Mouse (Mus musculus): ENCODE measurements around the gene Kif5c. TPM values are rescaled to one million over a fixed set of nuclear protein-coding genes. Genes with fewer than 3 reads are reported as not detected.

Kif5c gene
- polyA plus RNA-seq, 1 experiment from 2014 or later, result 10.1 TPM

- H3K9ac ChIP-seq, result no peak overlapping the region
- H3K27ac ChIP-seq, result no peak overlapping the region
- no peaks in the 10 kb centered on the region for H3K27me3 ChIP-seq
- H3K4me2 ChIP-seq, result no peak overlapping the region
- no peak overlapping the region for H3K4me3 ChIP-seq
- no peaks in the 10 kb centered on the region for H3K9me3 ChIP-seq
- ATAC-seq (ENCODE audit: insufficient number of reproducible peaks, insufficient read depth, low FRiP score, low TSS enrichment, low read depth), result no peak
- WGBS, result 81% methylated on average over 1 of the region's 1 CpGs
- H3K4me1 ChIP-seq, result peaks cover 3% of the 10 kb centered on the region; the same call in 1 of the 2 replicates
- no peaks in the 10 kb centered on the region for H3K36me3 ChIP-seq
These were observed 32.6 kb downstream of the Kif5c start for GRCm38 (mm10) chr2:49651737-49652136.

- no peak for ATAC-seq (ENCODE audit: insufficient number of reproducible peaks, insufficient read depth, low FRiP score, low TSS enrichment, low read depth)
- H3K27me3 ChIP-seq, result no peaks in the 10 kb centered on the region
- no peak overlapping the region for H3K4me2 ChIP-seq
- H3K9me3 ChIP-seq, result no peaks in the 10 kb centered on the region
- 90% methylated on average over 10 of the region's 10 CpGs for WGBS
- H3K36me3 ChIP-seq, result no peaks in the 10 kb centered on the region
- no peak overlapping the region for H3K4me3 ChIP-seq
- H3K4me1 ChIP-seq, result peaks cover 3% of the 10 kb centered on the region; the same call in 1 of the 2 replicates
- H3K27ac ChIP-seq, result no peak overlapping the region
- H3K9ac ChIP-seq, result no peak overlapping the region
These were observed 35.5 kb downstream of the Kif5c start for GRCm38 (mm10) chr2:49654606-49655005.

- no peak overlapping the region for H3K27ac ChIP-seq
- H3K36me3 ChIP-seq, result no peaks in the 10 kb centered on the region
- H3K4me1 ChIP-seq, result peaks cover 3% of the 10 kb centered on the region; the same call in 1 of the 2 replicates
- H3K4me3 ChIP-seq, result no peak overlapping the region
- ATAC-seq (ENCODE audit: insufficient number of reproducible peaks, insufficient read depth, low FRiP score, low TSS enrichment, low read depth), result no peak
- no peak overlapping the region for H3K9ac ChIP-seq
- no peak overlapping the region for H3K4me2 ChIP-seq
- 85% methylated on average over 11 of the region's 11 CpGs for WGBS
- no peaks in the 10 kb centered on the region for H3K9me3 ChIP-seq
- no peaks in the 10 kb centered on the region for H3K27me3 ChIP-seq
These were observed 36.2 kb downstream of the Kif5c start for GRCm38 (mm10) chr2:49655195-49655873.

- Histone ChIP-seq H3K36me3 (no peaks in the 10 kb centered on the region), H3K9me3 (no peaks in the 10 kb centered on the region), H3K27ac (no peak overlapping the region), H3K9ac (no peak overlapping the region), H3K4me3 (no peak overlapping the region), H3K27me3 (no peaks in the 10 kb centered on the region), H3K4me1 (peaks cover 3% of the 10 kb centered on the region; the same call in 1 of the 2 replicates), H3K4me2 (no peak overlapping the region)
- 82% methylated on average over 3 of the region's 3 CpGs for WGBS
- ATAC-seq (ENCODE audit: insufficient number of reproducible peaks, insufficient read depth, low FRiP score, low TSS enrichment, low read depth), result no peak
These were observed 36.7 kb downstream of the Kif5c start for GRCm38 (mm10) chr2:49655874-49656195.

- no peak overlapping the region for H3K4me2 ChIP-seq
- no peaks in the 10 kb centered on the region for H3K36me3 ChIP-seq
- H3K27me3 ChIP-seq, result no peaks in the 10 kb centered on the region
- no peak overlapping the region for H3K4me3 ChIP-seq
- no peak overlapping the region for H3K27ac ChIP-seq
- H3K9ac ChIP-seq, result no peak overlapping the region
- no peak for ATAC-seq (ENCODE audit: insufficient number of reproducible peaks, insufficient read depth, low FRiP score, low TSS enrichment, low read depth)
- H3K4me1 ChIP-seq, result peaks cover 3% of the 10 kb centered on the region; the same call in 1 of the 2 replicates
- WGBS, result 86% methylated on average over 2 of the region's 2 CpGs
- H3K9me3 ChIP-seq, result no peaks in the 10 kb centered on the region
These were observed 37.9 kb downstream of the Kif5c start for GRCm38 (mm10) chr2:49656988-49657387.

GRCm38 (mm10) chr2:49657666-49658065 lies 38.6 kb downstream of the Kif5c start:
- Histone ChIP-seq H3K27ac (no peak overlapping the region), H3K9me3 (no peaks in the 10 kb centered on the region), H3K4me2 (no peak overlapping the region), H3K9ac (no peak overlapping the region), H3K27me3 (no peaks in the 10 kb centered on the region), H3K4me3 (no peak overlapping the region), H3K36me3 (no peaks in the 10 kb centered on the region), H3K4me1 (peaks cover 3% of the 10 kb centered on the region; the same call in 1 of the 2 replicates)
- 89% methylated on average over 3 of the region's 3 CpGs for WGBS
- ATAC-seq (ENCODE audit: insufficient number of reproducible peaks, insufficient read depth, low FRiP score, low TSS enrichment, low read depth), result no peak

- Histone ChIP-seq H3K4me3 (no peak overlapping the region), H3K36me3 (no peaks in the 10 kb centered on the region), H3K9me3 (no peaks in the 10 kb centered on the region), H3K4me2 (no peak overlapping the region), H3K27me3 (no peaks in the 10 kb centered on the region), H3K9ac (no peak overlapping the region), H3K27ac (no peak overlapping the region), H3K4me1 (peaks cover 3% of the 10 kb centered on the region; the same call in 1 of the 2 replicates)
- ATAC-seq (ENCODE audit: insufficient number of reproducible peaks, insufficient read depth, low FRiP score, low TSS enrichment, low read depth), result no peak
- WGBS, result 69% methylated on average over 4 of the region's 4 CpGs
These were observed 39.9 kb downstream of the Kif5c start for GRCm38 (mm10) chr2:49658988-49659387.

GRCm38 (mm10) chr2:49659964-49660363 lies 40.9 kb downstream of the Kif5c start:
- H3K27me3 ChIP-seq, result no peaks in the 10 kb centered on the region
- H3K4me1 ChIP-seq, result no peaks in the 10 kb centered on the region

GRCm38 (mm10) chr2:49660375-49660923 lies 41.4 kb downstream of the Kif5c start:
- Histone ChIP-seq H3K4me3 (no peak overlapping the region), H3K4me2 (no peak overlapping the region), H3K4me1 (no peaks in the 10 kb centered on the region), H3K9me3 (no peaks in the 10 kb centered on the region), H3K36me3 (no peaks in the 10 kb centered on the region), H3K27me3 (no peaks in the 10 kb centered on the region), H3K9ac (no peak overlapping the region), H3K27ac (no peak overlapping the region)
- no peak for ATAC-seq (ENCODE audit: insufficient number of reproducible peaks, insufficient read depth, low FRiP score, low TSS enrichment, low read depth)
- WGBS, result 74% methylated on average over 12 of the region's 12 CpGs

More at GRCm38 (mm10) chr2:49659964-49660363, 40.9 kb downstream of the Kif5c start:
- Histone ChIP-seq H3K4me2 (no peak overlapping the region), H3K4me3 (no peak overlapping the region), H3K27ac (no peak overlapping the region), H3K9me3 (no peaks in the 10 kb centered on the region), H3K9ac (no peak overlapping the region), H3K36me3 (no peaks in the 10 kb centered on the region)
- ATAC-seq (ENCODE audit: insufficient number of reproducible peaks, insufficient read depth, low FRiP score, low TSS enrichment, low read depth), result no peak
- 47% methylated on average over 8 of the region's 8 CpGs for WGBS

- Histone ChIP-seq H3K9ac (no peak overlapping the region), H3K27ac (no peak overlapping the region), H3K27me3 (no peaks in the 10 kb centered on the region), H3K4me1 (no peaks in the 10 kb centered on the region), H3K36me3 (no peaks in the 10 kb centered on the region), H3K4me3 (no peak overlapping the region), H3K4me2 (no peak overlapping the region), H3K9me3 (no peaks in the 10 kb centered on the region)
- no peak for ATAC-seq (ENCODE audit: insufficient number of reproducible peaks, insufficient read depth, low FRiP score, low TSS enrichment, low read depth)
These were observed 42.2 kb downstream of the Kif5c start for GRCm38 (mm10) chr2:49661348-49661747.

GRCm38 (mm10) chr2:49661872-49662271 lies 42.8 kb downstream of the Kif5c start:
- Histone ChIP-seq H3K9me3 (no peaks in the 10 kb centered on the region), H3K9ac (no peak overlapping the region), H3K27me3 (no peaks in the 10 kb centered on the region), H3K36me3 (no peaks in the 10 kb centered on the region), H3K4me2 (no peak overlapping the region), H3K4me3 (no peak overlapping the region), H3K27ac (no peak overlapping the region), H3K4me1 (no peaks in the 10 kb centered on the region)
- no peak for ATAC-seq (ENCODE audit: insufficient number of reproducible peaks, insufficient read depth, low FRiP score, low TSS enrichment, low read depth)
- WGBS, result 86% methylated on average over 3 of the region's 3 CpGs

GRCm38 (mm10) chr2:49671753-49672500 lies 52.8 kb downstream of the Kif5c start:
- Histone ChIP-seq H3K4me3 (no peak overlapping the region), H3K9ac (no peak overlapping the region), H3K9me3 (no peaks in the 10 kb centered on the region), H3K36me3 (no peaks in the 10 kb centered on the region), H3K4me2 (no peak overlapping the region), H3K27ac (no peak overlapping the region), H3K27me3 (no peaks in the 10 kb centered on the region), H3K4me1 (peaks cover 4% of the 10 kb centered on the region; the same call in 1 of the 2 replicates)
- ATAC-seq (ENCODE audit: insufficient number of reproducible peaks, insufficient read depth, low FRiP score, low TSS enrichment, low read depth), result no peak
- 44% methylated on average over 12 of the region's 12 CpGs for WGBS
